Mouse (Mus musculus) layer of hippocampus, adult 11-12 months (tissue): ENCODE results near the gene Slc22a16.

Experiments
- DNase-seq: peaks from one replicate; pipeline ENCODE4 v3.0.0; 2022; ENCODE audit warnings: low spot score

Slc22a16 gene

GRCm38 (mm10) chr10:40604706-40605394 lies 34.7 kb downstream of the Slc22a16 start:
- DNase-seq, result peak; percentile 19

GRCm38 (mm10) chr10:40617973-40618372 lies 47.8 kb downstream of the Slc22a16 start:
- DNase-seq, result no peak

- DNase-seq, result no peak
These were observed 49.6 kb downstream of the Slc22a16 start for GRCm38 (mm10) chr10:40619760-40620159.

GRCm38 (mm10) chr10:40629140-40629539 lies 59.0 kb downstream of the Slc22a16 start:
- no peak for DNase-seq

- peak; percentile 55 for DNase-seq
These were observed 59.6 kb downstream of the Slc22a16 start, which contains the start of gene Ddo for GRCm38 (mm10) chr10:40629656-40630311. Gene Ddo (plus strand): TSS chr10:40630011.

GRCm38 (mm10) chr10:40630457-40630856 lies 60.3 kb downstream of the Slc22a16 start:
- DNase-seq, result no peak

GRCm38 (mm10) chr10:40630961-40631360 lies 60.8 kb downstream of the Slc22a16 start:
- DNase-seq, result no peak

GRCm38 (mm10) chr10:40632087-40632486 lies 62.0 kb downstream of the Slc22a16 start:
- no peak for DNase-seq

- no peak for DNase-seq
These were observed 67.2 kb downstream of the Slc22a16 start for GRCm38 (mm10) chr10:40637331-40637730.

GRCm38 (mm10) chr10:40638276-40638675 lies 68.1 kb downstream of the Slc22a16 start:
- DNase-seq, result peak; percentile 86

GRCm38 (mm10) chr10:40638823-40639819 lies 69.0 kb downstream of the Slc22a16 start:
- peak; percentile 48 for DNase-seq

GRCm38 (mm10) chr10:40640406-40640805 lies 70.3 kb downstream of the Slc22a16 start:
- DNase-seq, result no peak

GRCm38 (mm10) chr10:40641901-40642300 lies 71.8 kb downstream of the Slc22a16 start:
- no peak for DNase-seq

- no peak for DNase-seq
These were observed 73.0 kb downstream of the Slc22a16 start for GRCm38 (mm10) chr10:40643126-40643525.

- no peak for DNase-seq
These were observed 74.3 kb downstream of the Slc22a16 start for GRCm38 (mm10) chr10:40644456-40644855.

- DNase-seq, result no peak
These were observed 75.2 kb downstream of the Slc22a16 start for GRCm38 (mm10) chr10:40645346-40645745.

- DNase-seq, result no peak
These were observed 78.6 kb downstream of the Slc22a16 start for GRCm38 (mm10) chr10:40648776-40649175.

- DNase-seq, result no peak
These were observed 79.5 kb downstream of the Slc22a16 start for GRCm38 (mm10) chr10:40649634-40650033.

GRCm38 (mm10) chr10:40651676-40652075 lies 81.5 kb downstream of the Slc22a16 start:
- DNase-seq, result no peak
